Mouse (Mus musculus): Measurements from ENCODE around the gene Abcf1. TPM values are rescaled to one million over a fixed set of nuclear protein-coding genes. Genes with fewer than 3 reads are reported as not detected.
A peak's percentile ranks its signal among the peaks of the same experiment; 100 is the strongest.

The Abcf1 gene
- total RNA-seq, 2 experiments from 2014 or later = 70.3 to 80.6 TPM

DNA sequence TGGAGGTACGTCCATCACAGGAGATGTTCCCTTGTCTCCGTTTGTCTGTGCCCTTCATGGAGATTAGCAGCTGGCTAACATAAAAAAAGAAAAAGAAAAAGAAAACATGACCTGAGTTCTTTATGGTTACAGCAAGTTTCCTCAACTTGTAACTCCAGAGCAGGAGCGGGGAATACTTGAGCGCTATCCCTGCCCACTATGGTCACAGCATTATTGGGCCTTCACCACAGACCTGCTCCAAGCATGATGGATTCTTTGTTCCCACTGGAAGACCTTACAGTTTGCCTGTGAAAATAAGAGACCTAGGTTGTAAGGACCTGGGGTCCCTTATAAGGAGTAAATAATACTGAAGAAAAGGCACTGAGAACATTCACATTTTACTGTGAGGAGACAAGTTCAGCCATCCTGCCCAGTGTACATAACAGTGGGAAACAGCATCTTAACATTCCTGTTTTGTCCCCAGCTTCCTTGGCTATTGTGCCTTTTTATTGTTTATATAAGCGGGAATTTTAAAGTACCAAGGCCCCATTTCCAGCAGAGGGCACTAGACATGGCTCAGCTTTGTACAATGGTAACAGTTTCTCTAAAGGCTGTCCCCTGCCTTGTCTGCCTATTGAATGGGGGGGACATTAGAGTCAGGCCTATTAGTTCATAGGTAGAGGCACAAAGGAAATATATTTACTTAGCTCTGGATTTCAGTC is 48.5 kb downstream of the Abcf1 start:
- no peak for DNase-seq (ENCODE audit: extremely low spot score in 1 of 2, low spot score in 1 of 2)

DNA sequence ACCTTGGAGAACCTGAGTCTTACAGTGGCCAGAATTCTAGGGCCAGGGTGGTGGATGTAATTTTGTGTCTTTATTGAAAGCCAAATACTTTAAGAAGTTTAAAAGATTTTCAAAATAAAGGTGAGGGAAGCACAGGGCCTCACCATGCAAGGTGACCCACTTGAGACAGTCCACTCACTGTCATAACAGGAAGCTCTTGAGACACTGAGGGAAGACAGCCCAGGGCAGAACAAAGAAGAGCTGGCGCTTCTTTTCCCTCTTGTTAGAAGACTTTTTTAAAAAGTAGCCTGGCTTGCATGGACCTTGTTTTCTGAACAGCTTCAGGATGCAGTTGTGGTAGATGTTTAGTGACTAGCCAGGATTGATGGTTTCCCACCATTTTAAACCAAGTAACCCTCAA is 49.2 kb downstream of the Abcf1 start:
- DNase-seq (ENCODE audit: extremely low spot score in 1 of 2, low spot score in 1 of 2) = no peak

DNA sequence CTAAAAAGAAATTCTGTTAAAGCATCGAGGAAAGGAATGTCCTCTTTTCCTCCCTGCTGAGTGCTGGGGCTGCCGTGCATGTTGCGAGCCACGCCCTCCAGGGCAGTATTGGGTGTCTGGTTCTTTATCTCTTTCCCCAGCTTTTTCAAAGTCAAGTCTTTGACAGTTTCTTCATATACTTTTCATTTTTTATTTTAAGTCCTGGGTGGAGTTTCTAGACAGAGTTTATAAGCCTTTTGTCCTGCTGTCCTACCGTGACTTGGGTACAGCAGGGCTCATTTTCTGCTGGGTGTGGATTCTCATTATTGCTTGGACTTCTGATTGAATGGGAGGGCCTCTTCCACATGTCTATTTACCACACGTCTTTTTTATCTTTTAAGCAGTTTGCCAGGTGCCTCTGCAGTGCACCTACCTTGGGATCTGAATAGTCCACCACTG is 49.7 kb downstream of the Abcf1 start:
- no peak for DNase-seq (ENCODE audit: extremely low spot score in 1 of 2, low spot score in 1 of 2)

DNA sequence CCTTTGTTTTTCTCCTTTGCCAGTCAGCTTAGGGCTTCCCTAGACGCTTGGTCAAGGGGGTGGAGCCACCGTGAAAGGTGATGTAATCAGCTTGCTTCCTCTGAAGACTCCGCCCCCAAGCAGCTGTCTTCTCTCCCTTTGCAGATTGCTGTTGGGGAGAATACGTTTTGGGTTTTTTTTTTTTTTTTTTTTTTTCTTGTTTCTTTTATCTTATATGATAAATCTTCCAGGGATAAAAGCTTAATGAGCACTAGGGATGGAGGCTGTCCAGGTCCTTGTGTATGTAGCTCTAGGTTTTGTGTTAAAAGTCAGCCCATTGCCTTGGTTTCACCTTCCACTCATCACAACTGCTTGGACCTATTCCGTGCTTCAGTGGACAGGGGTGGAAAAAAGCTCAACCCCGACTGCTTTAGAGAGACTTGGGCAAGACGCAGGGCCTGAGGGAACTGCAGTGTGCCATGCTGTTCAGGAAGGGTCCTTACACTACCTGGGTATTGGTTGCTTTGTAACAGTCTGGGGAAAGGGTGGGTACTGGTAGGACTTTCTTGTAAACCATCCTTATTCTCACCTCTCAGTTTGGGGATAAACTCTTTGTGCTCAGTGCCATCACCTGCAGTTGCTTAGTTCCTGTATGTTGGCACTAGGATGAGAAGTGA is 50.4 kb downstream of the Abcf1 start:
- peak; percentile 61 to 73 for DNase-seq (ENCODE audit: extremely low spot score in 1 of 2, low spot score in 1 of 2)

DNA sequence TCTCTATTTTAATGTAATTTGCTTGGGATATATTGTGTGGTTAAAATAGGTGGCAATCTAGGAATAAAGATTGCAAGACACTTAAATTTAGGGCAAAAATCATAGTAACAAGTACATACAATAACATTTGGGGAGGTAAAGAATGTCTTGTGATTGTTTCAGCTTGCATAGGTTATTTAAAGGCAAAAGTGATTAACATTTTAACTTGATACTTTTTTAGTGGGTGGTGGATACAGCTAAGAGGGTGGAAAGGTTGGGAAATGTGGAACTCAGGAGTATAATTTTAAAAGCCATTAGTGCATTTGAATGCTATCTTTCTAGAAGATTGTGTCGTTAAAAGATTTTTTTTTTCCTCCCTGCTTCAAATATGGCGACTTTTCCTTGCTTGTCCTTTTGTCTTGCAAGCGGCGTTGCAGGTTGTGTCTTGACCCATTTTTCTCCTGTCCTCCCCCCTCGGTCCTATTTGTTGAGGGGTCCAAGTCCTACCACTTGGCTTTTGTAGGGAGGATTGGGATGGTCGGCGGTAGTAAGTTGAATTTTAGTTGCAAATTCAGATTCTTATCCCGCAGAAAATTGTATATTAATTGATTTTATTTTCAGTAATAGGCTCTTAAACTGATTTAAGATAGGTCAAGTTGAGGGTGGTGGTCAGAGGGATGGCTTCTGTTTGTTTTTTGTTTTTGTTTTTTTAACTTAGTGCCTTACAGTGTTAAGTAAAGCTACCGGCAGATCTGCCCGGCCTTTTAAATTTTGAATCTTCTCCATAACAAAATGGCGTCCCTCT is 51.1 kb downstream of the Abcf1 start:
- peak in 1 of 2 experiments; percentile 35 for DNase-seq (ENCODE audit: extremely low spot score in 1 of 2, low spot score in 1 of 2)

DNA sequence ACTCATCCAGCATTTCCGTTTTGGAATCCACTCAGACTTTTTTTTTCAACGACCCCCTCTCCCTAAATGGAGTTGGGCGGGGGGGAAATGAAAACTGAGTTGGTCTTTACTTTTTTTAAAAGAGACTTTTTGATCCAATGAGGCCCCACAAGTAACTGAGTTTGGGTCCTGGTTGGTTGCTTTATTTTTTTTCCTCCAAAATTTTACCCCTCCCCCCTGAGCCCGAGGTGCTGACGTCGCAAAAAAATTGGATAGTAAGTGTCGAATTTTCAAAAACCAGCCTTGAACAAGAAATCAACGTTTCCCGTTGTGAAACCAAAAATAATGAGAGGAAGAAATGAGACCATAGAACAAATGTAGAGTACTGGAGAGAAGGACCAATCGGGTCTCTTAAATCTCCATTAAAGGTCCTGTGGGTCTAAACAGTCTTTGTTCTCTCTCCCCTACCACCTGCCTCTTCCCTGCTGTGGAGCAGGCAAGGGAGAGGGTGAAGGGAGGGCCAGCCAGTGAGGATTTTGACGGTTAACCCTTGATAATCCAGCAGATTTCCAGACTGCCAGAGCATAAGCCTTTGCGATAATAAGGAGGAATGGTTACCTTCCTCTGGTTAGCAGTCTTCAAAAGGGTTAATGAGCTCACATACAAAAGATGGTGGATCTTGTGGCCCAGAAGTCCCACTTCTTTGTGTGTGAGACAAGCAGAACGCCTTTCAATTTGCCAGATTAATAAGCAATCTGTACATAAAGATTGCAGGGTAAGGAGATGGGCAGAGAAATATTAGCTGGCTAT is 51.9 kb downstream of the Abcf1 start:
- DNase-seq (ENCODE audit: extremely low spot score in 1 of 2, low spot score in 1 of 2) = peak in 1 of 2 experiments; percentile 43

DNA sequence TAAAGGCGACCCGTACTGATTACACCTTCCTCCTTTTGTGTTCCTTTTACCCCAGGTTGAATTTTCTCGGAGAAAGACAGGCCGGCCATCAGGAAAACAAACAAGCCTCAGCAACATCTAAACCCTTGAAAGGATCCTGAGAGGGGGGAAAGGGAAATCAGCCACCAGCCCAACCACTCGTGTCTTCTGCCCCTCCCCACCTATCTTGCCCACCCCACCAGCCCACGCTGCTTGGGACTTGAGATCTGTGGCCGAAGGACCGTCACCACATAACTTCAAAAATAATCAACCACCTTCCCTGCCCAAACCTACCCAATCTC is 52.5 kb downstream of the Abcf1 start:
- no peak for DNase-seq (ENCODE audit: extremely low spot score in 1 of 2, low spot score in 1 of 2)

DNA sequence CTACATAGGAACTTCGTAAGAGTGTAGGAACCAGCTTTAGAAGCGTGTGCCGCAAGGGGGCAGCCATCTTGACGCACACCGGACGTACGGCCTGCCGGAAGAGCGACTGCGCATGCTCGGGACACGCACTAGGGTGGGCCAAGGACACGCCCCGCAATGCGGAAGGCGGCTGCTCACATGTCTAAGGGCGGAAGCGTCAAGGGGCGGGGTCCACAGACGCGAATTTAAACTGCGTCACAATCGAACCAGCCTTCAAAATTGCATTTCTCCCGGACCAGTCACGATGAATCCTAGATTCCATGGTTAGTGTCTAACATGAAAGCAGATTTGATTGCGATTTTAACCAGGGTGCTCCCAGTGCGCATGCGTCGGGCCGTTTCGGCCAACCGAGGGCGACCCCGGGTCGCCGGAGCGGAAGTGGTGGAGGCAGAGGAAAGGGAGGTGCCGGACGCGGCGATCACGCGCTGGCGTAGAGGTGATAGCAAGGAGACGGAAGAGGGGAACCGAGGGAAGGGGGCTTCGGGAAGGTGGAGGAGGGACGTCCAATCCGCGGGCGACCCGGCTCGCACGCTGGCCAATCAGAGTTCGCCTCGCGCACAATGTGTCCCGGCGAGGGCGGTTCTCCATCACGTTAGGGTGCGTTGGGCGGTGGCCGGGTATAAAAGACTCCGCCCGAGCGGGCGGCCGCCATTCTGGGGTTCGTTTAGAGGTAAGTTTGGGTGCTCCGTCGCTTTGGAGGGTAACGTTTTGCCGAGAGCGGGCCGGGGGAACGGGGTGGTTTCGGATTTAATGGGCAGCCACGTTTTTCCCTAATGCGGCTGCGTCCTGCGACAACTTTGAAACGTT is 53.0 kb downstream of the Abcf1 start, which contains the start of the genes Mrps18b and Ppp1r10:
TSS of gene Mrps18b (minus strand) at position 93 of the 846 bp plus-strand sequence.
TSS of gene Ppp1r10 (plus strand) at position 138 of the 846 bp plus-strand sequence.
- peak; percentile 96 to 97 for DNase-seq (ENCODE audit: extremely low spot score in 1 of 2, low spot score in 1 of 2)

DNA sequence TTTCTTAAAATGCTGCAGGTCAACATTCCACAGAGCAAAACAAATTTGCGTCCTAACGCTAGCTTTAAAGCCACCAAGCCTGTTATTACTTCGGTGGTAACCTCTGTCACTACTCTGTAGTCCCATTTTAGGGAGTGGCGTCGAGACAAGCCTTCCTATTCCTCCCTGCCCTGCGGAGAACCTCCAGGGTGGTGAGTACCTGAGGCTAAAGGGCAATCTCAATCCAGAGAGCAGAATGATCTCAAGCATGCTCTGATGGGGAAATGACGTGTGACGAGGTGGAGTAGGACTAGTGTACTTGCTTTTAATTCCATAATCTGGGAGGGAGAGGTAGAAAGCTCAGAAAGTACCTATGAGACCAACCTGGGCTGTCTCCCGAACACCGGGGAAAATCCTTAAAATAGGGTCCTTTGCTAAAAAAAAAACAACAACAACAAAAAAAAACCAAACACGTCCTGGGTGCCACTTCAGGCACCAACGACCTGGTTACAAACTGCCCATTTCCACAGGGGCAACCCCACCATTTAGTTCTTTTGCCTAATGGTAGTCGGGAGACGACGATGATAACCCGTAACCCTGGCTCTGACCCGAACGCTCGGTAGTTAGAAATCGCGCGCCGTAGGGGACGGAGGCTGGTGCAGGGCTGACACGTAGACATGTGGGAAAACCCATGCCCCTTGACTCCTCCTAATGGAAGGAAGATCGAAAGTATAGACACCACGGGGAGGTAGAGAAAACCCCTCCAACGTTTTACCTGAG is 53.8 kb downstream of the Abcf1 start:
- DNase-seq (ENCODE audit: extremely low spot score in 1 of 2, low spot score in 1 of 2) = peak in 1 of 2 experiments; percentile 29

DNA sequence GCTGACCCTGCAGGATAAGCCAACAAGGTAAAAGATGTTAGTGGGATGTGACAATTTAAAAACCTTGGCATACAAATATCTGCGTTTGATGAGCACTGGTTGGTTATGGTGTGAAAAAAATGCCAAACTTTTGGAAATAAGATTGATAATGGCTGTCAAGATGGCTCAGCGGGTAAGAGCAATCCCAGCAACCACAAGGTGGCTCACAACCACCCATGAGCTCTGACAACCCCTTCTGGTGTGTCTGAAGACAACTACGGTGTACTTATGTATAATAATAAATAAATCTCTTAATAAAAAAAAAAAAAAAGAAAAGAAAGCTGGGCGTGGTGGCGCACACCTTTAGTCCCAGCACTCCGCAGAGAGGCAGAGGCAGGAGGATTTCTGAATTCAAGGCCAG is 54.6 kb downstream of the Abcf1 start:
- DNase-seq (ENCODE audit: extremely low spot score in 1 of 2, low spot score in 1 of 2) = no peak

DNA sequence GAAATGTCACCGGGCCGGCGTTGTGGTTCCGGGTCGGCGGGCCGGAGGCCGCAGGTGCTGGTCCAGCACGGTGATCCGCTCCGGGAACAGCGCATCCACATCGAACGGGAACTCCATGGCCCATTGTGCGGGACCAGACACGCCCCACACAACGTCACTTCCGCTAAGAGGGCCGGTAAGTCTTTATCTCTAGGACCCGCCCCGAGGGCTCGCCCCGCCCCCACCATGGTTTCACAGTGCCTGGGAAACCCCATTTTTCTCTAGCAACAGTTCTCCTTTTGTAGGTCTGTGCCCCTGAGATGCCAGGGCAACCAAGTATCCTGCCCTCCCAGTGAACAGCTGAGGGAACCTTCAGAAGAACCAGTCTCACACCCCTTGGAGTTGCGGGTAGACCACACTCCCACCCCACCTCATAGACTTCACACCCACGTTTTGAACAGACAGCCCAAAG is 59.6 kb downstream of the Abcf1 start, which contains the start of gene Atat1:
TSS of gene Atat1 (minus strand) at position 157 of the 451 bp plus-strand sequence.
- peak; percentile 86 to 92 for DNase-seq (ENCODE audit: extremely low spot score in 1 of 2, low spot score in 1 of 2)

DNA sequence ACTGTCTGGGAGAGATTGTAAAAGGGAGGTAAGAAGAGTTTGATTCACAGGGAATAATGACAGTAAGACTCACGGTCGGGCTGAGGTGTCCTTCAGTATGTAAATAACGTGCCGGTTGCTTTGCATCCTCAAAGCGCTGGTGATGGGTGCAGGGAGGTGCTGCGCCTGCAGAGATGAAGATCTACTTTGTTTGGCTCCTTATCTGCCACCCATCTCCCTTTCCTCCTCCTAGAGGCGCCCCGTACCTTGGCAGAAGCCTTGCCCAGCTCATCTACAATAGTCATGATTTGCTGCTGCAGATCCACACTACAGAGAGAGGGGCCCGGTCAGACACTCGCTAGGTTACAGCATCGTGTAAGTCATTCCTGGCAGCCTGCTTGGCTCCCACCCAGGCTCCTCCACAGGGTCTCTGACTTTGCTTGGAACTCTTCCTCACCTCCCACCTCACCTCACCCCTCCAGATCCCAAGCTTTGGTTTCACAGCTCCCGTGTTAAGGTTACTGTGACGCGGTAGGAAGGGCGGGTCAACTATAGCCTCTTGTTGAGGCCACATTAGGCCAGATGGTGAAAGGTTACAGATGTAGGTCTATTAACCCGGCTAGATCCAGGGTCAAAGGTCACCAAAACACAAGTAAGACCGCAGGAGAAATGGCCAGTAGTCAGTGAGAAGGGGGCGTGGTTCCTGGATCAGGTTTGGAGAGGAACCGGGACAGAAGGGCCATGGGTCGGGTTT is 60.2 kb downstream of the Abcf1 start:
- DNase-seq (ENCODE audit: extremely low spot score in 1 of 2, low spot score in 1 of 2) = no peak

DNA sequence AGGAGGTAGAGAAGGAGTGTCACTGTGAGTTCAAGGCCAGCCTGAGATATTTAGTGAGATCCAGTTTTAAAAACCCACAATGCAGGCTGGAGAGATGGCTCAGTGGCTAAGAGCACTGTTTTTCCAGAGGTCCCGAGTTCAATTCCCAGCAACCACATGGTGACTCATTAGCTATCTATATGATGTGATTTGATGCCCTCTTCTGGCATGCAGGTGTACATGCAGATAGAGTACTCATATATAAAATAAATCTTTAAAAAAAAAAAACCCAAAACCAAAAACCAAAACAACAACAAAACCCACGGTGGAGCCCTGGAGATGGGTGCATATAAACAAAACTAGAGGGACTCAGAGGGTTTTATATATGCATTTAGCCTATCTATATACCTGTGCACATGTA is 62.0 kb downstream of the Abcf1 start:
- no peak for DNase-seq (ENCODE audit: extremely low spot score in 1 of 2, low spot score in 1 of 2)

Small RNA genes lying within 50 kb of the gene (microRNA-seq; reads per million reads assigned to microRNA genes)
- 0 to 0.37 reads per million in 2 experiments for gene Mir1894
- gene Mir877 = 431 to 497 reads per million in 2 experiments

Other genes with a start within 250 kb of the Abcf1 start
- gene Ier3, start 148.1 kb downstream of the Abcf1 start, total RNA-seq (2021) = 1 to 10 TPM; 3.2 to 5.1 TPM
- 100 to 1,000 TPM; 122 to 132 TPM for gene Flot1, start 146.5 kb downstream of the Abcf1 start, total RNA-seq (2021)
- 100 to 1,000 TPM; 381 to 413 TPM for gene Tubb5, start 131.5 kb downstream of the Abcf1 start, total RNA-seq (2021)
- gene Mdc1, start 128.2 kb downstream of the Abcf1 start, total RNA-seq (2021) = 10 to 100 TPM; 12.1 to 16.5 TPM
- 1 to 10 TPM; 2.1 to 3.5 TPM for gene Nrm, start 108.4 kb downstream of the Abcf1 start, total RNA-seq (2021)
- 10 to 100 TPM in 1 of 2 experiments, 1 to 10 TPM in 1; 9.5 to 10.5 TPM for gene Ppp1r18, start 104.2 kb downstream of the Abcf1 start, total RNA-seq (2021)
- gene Dhx16, start 89.9 kb downstream of the Abcf1 start, total RNA-seq (2021) = 10 to 100 TPM; 25.5 to 29.9 TPM
- 10 to 100 TPM; 59.1 to 65.6 TPM for gene 2310061I04Rik, start 72.3 kb downstream of the Abcf1 start, total RNA-seq (2021)
- 10 to 100 TPM; 61.1 to 75.3 TPM for gene Atat1, start 59.7 kb downstream of the Abcf1 start, total RNA-seq (2021)
- 10 to 100 TPM; 34.4 to 35.9 TPM for gene Mrps18b, start 53.4 kb downstream of the Abcf1 start, total RNA-seq (2021)
- gene Ppp1r10, start 53.3 kb downstream of the Abcf1 start, total RNA-seq (2021) = 10 to 100 TPM; 69.9 to 81.9 TPM
- 100 to 1,000 TPM; 143 to 153 TPM for gene Gnl1, start 10.1 kb upstream of the Abcf1 start, total RNA-seq (2021)
- gene Prr3, start 10.5 kb upstream of the Abcf1 start, total RNA-seq (2021) = 10 to 100 TPM; 40.2 to 53.1 TPM
- gene H2-T24, start 50.8 kb upstream of the Abcf1 start, total RNA-seq (2021) = 1 to 10 TPM; 1.4 to 1.7 TPM
- 1 to 10 TPM; 3.9 to 4.8 TPM for gene H2-T23, start 63.1 kb upstream of the Abcf1 start, total RNA-seq (2021)
- gene H2-T22, start 73.0 kb upstream of the Abcf1 start, total RNA-seq (2021) = 1 to 10 TPM; 6.9 to 8.8 TPM
- gene Gm6034, start 73.2 kb upstream of the Abcf1 start, total RNA-seq (2021) = not detected
- gene Gm11127, start 88.6 kb upstream of the Abcf1 start, total RNA-seq (2021) = 1 to 10 TPM; 1.1 to 1.2 TPM
- gene Gm19684, start 151.9 kb upstream of the Abcf1 start, total RNA-seq (2021) = not detected
- not detected for gene Gm7030, start 159.7 kb upstream of the Abcf1 start, total RNA-seq (2021)
- gene Gm8909, start 198.8 kb upstream of the Abcf1 start, total RNA-seq (2021) = not detected
- gene H2-T3, start 220.5 kb upstream of the Abcf1 start, total RNA-seq (2021) = not detected

All from layer of hippocampus, postnatal 25 days (tissue).